Mouse (Mus musculus) left cerebral cortex, adult 8-10 months (tissue): ENCODE measurements at regions not wholly inside any gene's neighbourhood (a gene's known extent, or its start where the extent isn't known, plus 50 kb on each side); places are given as distances from the start of the nearest gene placed in this dataset.

Source experiments
- DNase-seq, 2 experiments: peaks; one replicate each; pipeline ENCODE4 v3.0.0; 2022; ENCODE audit warnings: low spot score in 2 of 2

GRCm38 (mm10) chr14:46220483-46220882 lies 158.7 kb upstream of the Gm15217 start:
- DNase-seq, result no peak

GRCm38 (mm10) chr14:46221897-46222669 lies 157.1 kb upstream of the Gm15217 start:
- DNase-seq, result no peak

- no peak for DNase-seq
Measured at GRCm38 (mm10) chr14:46223008-46223407, 156.2 kb upstream of the Gm15217 start.

- no peak for DNase-seq
Measured at GRCm38 (mm10) chr14:46224421-46224950, 154.7 kb upstream of the Gm15217 start.

GRCm38 (mm10) chr14:46225851-46226608 lies 153.2 kb upstream of the Gm15217 start:
- no peak for DNase-seq

GRCm38 (mm10) chr14:46234040-46234439 lies 145.2 kb upstream of the Gm15217 start:
- no peak for DNase-seq

- no peak for DNase-seq
Measured at GRCm38 (mm10) chr14:46234835-46235234, 144.4 kb upstream of the Gm15217 start.

GRCm38 (mm10) chr14:46240046-46240800 lies 139.0 kb upstream of the Gm15217 start:
- DNase-seq, result no peak

- no peak for DNase-seq
Measured at GRCm38 (mm10) chr14:46240896-46241295, 138.3 kb upstream of the Gm15217 start.

GRCm38 (mm10) chr14:46247491-46248484 lies 131.4 kb upstream of the Gm15217 start:
- no peak for DNase-seq

- DNase-seq, result no peak
Measured at GRCm38 (mm10) chr14:46249141-46249540, 130.1 kb upstream of the Gm15217 start.

GRCm38 (mm10) chr14:46255261-46255660 lies 124.0 kb upstream of the Gm15217 start:
- no peak for DNase-seq

GRCm38 (mm10) chr14:46256336-46256735 lies 122.9 kb upstream of the Gm15217 start:
- no peak for DNase-seq

GRCm38 (mm10) chr14:46257311-46257710 lies 121.9 kb upstream of the Gm15217 start:
- no peak for DNase-seq

GRCm38 (mm10) chr14:46258551-46258950 lies 120.7 kb upstream of the Gm15217 start:
- DNase-seq, result no peak

GRCm38 (mm10) chr14:46260291-46260980 lies 118.8 kb upstream of the Gm15217 start:
- DNase-seq, result no peak

- DNase-seq, result no peak
Measured at GRCm38 (mm10) chr14:46275455-46275854, 103.8 kb upstream of the Gm15217 start.

GRCm38 (mm10) chr14:46276926-46277831 lies 102.0 kb upstream of the Gm15217 start:
- DNase-seq, result no peak
